Mouse (Mus musculus) retina, postnatal 7 days (tissue): ENCODE results near the gene Nelfa.
"Not testable (repeated sequence)": the region's sequence is repeated elsewhere in the genome, so short reads cannot be mapped to it uniquely, and the experiment has no call there.

Source experiments
- DNase-seq: peaks from one replicate; pipeline ENCODE4 v3.0.0-alpha.2; 2012; ENCODE audit warnings: low read depth, low spot score

Gene Nelfa

DNA sequence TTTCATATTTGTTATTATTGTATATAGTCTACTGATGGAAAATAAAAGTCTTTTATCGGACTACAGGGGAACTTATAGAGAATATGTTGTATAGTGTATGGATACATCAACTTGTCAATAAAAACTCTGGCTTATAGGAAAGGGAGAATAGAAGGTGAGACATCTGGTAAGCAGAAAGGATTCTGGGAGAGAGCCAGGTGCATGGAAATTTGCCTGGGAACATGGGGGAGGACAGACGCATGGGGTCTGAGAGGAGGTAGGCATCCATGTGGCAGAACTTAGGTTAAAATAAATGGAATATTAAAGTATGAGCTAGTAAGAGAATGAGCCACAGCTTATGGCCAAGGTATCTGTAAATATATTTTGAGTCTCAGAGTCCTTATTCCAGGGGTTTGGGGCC lies 16.2 kb downstream of the Nelfa start:
- DNase-seq = no peak

DNA sequence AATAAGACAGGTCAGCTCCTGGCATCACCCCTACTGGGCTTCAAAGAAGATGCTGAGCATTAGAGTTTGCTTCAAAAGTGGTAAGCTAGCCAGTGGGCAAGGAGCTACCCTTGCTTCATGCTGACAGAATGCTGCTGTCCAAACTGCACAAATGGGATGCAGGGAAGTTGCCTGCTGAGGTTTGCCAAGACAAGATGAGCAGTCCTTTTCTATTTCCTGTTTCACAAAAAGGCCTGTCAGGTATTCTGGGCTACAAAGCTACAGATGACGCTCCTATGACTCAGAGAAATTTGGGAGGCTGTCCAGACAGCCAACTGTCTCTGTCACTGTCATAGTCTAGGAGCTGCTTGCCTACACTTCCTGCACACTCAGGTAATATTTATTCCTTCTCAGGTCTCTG lies 16.7 kb downstream of the Nelfa start:
- DNase-seq = no peak

DNA sequence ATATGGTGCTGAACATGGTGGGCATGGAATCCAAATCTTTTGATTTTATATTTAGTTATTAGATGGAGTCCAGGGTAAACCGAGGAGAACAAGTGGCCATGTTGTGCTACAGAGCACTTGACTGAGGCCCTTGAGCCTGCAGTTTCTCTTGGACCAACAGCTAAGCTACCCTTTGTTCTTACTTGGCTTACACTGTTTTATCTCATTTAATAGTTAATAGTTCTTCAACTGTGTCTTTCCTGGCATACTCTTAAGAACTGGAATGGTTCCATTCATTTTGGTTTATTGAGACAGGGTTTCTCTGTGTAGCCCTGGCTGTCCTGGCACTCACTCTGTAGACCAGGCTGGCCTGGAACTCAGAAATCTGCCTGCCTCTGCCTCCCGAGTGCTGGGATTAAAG lies 19.6 kb downstream of the Nelfa start:
- DNase-seq = not testable (repeated sequence)

DNA sequence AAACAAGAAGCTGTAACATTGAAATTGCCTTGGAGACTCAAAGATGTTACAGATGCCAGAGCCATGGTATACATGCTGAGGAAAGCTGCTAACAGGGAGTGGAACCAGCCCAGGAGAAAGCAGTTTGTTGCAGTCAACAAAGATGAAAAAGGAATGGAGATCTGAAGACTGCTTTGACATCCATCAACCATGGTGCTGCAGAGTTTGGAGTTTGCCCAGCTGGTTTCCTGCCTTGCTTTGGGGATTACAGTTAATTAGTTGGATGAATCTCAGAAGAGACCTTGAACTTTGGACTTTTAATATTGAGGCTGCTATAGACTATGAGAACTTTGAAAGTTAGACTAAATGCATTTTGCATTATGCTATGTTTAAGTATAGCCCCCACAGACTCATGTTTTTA lies 21.2 kb downstream of the Nelfa start:
- DNase-seq = not testable (repeated sequence)

DNA sequence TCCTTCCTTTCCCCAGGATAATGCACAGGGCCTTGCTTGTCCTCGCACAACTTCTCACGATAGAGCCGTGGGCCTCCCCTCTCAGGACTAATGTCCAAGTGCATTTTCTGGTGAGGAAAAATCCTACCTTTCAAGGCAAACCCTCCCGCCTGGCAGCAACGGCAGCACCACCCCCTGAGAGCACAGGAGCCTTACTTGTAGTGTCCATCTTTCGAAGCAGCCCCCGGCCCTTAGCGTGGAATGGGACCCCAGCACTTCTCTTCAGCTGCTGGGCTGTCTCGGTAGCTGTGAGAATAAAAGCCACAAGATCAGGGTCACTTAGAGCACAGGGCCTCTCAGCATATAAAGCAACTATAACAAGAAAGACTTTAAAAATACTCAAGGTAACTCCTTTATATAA lies 33.0 kb downstream of the Nelfa start:
- DNase-seq = no peak

DNA sequence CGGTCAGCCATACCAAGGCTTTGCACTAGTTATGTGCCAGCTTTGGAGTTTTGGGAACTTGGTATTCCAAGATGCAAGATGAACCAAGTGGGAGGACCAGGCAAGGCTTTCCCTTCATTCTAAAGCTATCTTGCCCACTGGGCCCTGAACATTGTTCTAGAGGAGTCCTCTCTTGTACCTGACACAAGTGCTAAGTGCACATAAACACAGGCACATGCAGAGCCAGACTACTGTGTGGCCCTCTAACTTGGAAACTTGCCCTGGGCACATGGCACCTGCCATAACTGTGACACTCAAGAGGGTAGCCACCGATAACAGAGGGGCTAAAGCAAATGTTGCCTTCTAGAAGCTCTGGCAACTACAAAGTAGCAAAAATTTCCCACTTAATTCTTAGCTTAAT lies 33.5 kb downstream of the Nelfa start:
- no peak for DNase-seq

DNA sequence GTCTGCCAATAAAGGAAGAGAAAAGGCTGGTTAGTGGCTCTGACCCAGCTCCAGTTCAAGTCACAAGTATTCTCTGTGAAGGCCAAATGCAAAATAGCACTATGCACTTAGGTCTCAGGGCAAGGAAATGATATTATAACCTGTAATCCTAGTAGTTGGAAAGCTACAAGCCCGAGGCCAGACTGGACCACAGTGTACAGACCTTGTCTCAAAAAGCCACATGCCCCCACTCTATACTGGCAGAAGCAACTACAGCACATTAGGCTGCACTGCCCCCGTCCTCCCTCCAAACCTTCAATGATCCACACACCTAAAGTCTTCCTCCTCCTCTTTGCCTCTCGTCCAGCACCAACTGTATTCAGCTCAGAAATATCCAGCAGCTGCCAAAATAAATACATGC lies 34.9 kb downstream of the Nelfa start:
- DNase-seq = no peak

DNA sequence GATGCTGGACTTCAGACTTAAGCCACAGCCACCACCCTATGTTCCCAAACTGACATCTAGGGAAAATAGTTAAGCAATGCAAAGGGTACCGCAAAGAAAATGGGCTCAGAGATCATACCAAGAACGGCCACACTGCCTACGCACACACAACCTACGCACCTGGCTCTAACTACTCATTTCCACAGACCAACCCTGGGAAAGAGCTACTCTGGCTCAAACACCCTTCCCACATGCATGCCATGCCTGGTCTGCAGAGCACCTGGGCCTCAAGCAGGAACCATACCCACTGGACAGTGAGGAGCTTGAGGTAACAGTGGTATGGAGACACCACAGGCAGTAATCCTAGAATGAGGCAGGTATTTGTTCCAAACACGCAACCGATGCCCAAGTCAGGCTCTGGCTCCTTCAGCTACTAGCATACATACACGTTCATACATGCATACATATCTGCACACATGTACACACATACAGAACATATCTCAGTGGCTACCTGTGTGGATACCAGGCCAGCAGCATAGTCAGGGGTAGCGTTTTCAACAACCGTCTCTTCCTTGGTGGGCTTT lies 35.4 kb downstream of the Nelfa start:
- no peak for DNase-seq

DNA sequence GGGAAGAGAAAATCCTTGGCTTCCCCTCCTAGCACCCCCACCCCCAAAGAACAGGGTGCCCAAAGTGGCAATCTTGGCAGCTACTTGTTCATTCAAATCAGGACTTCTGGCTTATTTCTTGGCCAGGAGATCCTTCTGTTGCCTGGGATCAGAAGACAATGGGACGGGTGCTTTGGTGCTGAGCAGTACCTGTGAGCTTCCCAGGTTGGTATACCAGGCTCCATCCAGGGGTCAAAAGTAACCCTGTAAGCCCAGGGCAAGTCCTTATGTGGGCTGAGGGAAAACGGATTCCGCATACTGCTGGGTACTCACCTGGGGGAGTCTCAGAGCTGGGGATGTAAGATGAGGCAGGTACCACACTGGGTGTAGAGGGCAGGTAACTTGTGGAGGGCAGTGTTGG lies 36.1 kb downstream of the Nelfa start:
- no peak for DNase-seq

DNA sequence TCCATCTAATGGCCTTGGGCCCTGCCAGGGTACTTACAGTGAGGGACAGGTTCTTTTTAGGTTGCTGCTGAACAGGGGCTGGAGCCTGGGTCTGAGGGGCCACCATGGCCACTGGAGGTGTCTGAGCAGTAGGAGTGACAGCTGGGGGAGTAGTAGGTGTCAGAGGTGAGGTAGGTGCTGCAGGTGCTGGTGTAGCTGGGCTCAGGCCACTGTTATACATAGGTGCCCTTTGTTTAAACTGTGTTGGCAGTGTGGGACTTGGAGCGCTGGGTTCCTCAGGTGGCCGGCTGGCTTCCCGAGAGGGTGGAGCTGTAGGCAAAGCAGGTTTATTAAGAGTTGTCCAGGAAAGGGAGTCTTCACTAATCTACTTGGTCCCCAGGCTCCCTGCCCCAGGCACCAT lies 37.0 kb downstream of the Nelfa start:
- DNase-seq = no peak

DNA sequence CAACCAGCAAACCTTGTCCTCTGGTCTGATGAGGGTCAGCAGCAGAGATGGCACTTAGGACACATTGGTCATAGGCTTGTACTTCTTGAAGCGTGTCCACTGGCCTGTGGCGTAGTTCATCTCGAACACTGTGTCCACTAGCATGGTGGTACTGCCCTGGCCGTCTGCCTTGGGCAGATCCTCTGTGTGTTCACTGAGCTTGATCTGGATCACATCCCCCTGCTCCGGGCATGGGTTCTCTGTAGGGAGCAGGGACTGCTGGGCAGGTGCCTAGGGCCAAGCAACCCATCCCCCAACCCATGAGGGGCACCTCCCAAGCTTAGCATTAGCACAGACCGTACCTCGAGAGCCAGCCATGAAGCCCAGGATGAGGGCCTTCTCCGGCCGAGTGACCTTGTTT lies 37.5 kb downstream of the Nelfa start:
- no peak for DNase-seq

DNA sequence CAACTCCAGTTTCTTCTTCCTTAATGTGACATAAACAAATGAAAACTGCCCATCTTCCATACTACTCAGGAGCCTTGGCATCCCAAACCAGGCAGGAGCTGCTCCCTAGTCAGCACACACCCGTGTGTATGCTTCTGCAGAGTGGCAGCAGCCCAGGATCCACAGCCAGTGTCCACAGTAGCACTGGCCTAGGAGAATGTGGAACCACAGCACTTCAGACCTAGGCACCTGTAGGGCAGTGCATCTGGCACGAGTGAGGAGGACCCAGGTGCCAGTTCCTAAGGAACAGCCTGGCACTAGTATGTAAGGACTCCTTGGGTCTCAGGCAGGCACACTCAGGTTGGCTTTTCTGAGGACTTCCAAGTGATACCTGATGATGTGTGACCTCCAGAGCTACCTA lies 39.1 kb downstream of the Nelfa start:
- DNase-seq = no peak

DNA sequence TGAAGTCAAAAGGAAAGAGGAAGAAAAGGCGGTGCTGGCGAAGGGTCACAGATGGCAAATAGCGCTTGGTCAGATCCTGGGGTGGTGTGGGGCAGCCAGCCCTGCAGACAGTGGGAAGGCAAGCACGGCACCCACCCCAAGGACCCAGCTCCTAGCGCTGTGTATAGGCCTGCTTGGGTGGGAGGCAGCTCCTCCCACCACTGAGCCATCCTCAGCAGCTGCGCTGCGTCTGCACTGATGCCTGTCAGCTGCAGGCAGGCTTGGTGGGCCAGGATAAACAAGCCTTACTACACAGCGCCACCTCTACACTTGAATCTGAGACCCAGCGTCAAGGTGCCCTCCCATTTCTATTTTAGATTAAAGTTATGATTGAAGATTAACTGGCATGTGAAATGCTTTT lies 41.1 kb downstream of the Nelfa start:
- DNase-seq = no peak

DNA sequence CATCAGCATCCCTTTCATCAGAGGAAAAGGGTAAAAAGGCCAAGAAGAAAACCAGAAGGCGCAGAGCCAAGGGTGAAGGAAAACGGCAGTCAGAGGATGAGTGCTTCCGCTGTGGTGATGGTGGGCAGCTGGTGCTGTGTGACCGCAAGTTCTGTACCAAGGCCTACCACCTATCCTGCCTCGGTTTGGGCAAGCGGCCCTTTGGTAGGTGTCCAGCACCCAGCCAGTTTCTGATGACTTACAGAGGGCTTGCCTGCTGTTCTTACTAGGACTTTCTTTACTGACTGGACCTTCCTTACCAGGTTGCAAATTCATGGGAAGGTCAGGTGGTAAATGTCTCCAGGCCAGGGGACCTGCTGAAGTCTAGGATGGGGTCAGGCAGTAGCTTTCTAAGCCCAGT lies 42.8 kb downstream of the Nelfa start:
- DNase-seq = no peak

DNA sequence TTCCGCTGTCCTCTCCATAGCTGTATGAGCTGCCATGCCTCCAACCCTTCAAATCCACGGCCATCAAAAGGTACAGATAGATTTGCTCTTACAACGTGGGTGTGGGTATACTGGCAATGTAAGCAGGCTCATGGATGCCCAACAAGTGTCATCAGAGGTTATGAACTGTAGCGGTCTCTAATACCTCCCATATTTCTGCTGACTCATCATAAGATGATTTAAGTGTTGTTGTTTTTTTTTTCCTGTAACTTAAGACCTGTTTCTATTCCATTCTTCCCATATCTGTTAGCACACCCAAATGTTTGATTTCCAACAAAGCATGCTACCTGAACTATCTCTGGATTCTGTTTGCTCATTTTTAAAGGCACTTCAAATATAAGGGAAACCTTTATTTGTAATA lies 55.1 kb downstream of the Nelfa start:
- no peak for DNase-seq

DNA sequence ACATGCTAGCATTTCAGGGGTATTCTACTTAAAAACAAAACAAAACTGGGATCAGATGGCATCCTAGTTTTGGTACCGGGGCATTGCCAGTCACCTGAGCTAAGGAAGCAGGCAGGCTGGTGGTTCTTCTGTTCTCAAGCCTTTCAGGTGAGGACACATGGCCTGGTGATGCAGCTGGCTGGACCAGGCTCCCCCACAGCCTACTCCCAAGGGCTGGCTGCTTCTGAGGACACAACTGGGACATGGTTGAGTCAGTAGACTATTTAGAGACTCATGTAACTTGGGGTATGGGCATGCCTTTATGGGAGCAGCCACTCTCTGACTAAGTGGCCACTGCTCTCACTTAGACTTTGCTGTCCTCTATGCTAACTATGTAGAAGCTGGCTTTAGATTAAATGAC lies 60.7 kb downstream of the Nelfa start:
- DNase-seq = no peak

DNA sequence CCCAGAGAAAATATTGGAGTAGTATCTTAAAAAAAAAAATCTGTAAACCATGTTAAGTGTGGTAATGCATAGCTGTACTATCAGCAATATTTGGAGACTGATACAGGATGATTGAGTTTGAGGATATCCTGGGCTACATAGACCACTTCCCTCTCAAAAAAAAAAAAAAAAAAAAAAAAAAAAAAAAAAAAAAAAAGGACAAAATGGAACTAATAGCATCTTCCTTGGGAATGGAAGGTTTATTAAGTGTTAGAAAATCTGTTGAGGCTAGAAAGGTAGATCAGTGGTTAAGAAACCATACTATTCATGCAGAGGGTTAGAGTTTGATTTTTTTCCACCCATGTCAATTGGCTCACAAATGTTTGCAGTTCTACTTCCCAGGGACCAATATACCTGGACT lies 78.5 kb downstream of the Nelfa start:
- DNase-seq = no peak

DNA sequence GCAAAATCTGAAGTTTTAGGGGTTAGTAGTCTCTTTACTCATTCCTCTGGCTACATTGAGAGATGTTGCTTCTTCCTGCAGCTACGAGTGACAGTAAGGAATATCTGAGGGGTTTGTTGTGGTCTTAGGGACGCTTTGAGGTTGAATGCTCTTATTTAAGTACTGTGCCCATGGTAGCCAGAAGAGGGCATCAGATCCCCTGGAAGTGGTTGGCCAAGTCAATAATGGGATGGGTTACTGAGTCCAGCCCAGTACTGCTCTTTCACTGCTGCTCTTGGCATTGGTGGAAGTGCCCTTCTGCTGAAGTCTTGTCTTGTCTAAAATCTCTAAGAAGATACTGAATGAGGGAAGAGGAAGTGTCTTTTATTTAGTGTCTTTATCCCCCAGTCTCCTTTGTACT lies 82.2 kb downstream of the Nelfa start:
- DNase-seq = no peak

DNA sequence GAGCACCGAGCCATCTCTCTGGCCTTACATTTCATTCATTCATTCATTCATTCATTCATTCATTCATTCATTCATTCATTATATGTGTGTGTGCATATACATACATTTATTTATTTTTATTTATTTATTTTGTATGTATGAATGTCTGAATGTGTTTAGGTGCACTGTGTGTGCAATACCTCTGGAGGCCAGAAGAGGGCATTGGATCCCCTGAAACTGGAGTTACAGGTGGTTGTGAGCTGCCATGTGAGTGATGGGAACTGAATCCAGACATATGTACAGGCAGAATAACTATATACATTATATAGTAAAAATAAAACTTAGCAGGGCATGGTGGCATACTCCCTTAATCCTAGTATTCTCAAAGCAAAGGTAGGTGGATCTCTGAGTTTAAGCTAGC lies 83.1 kb downstream of the Nelfa start:
- no peak for DNase-seq

DNA sequence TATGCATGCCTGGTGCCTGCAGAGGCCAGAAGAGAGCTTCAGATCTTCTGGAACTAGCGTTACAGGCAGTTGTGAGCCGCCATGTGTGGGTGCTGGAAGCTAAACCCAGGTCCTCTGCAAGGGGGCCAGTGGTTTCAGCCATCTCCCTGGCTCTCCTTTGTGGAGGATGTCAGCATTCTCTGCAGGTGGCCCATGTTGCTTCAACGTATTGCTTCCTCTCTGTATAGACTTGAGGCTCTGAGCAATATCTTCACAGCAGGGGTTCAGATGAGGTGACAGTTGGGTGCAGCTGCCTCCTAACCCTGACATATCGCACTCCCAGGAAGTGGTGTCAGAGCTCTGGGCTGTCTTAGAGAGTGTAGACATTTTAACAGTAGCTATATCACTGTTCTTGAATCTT lies 84.7 kb downstream of the Nelfa start:
- no peak for DNase-seq
